Comparison of ENCODE assay signal across 27 mouse cellular contexts in genomic region chr6:99654343-99654742, GRCm38 (mm10). TPM values are rescaled to one million over a fixed set of nuclear protein-coding genes. Genes with fewer than 3 reads are reported as not detected.
A peak's percentile ranks its signal among the peaks of the same experiment; 100 is the strongest.
DNase-seq lines count a peak whose midpoint lies in the region; ATAC-seq lines count a peak whose summit lies in the region.
"Had no signal": no experiment of that assay in that cellular context is flagged by ENCODE, and none has a peak within 500 bp of the region (broad histone marks: within the 10 kb centered on the region; RNA-seq: fewer than 3 reads in every experiment).

No protein-coding gene starts in this region.

- no peak overlapping the region for H3K4me2 ChIP-seq in heart, embryonic 15.5 days
- H3K4me2 ChIP-seq in limb, embryonic 11.5 days (ENCODE audit: low read depth, severe bottlenecking) = no peak overlapping the region
- H3K4me2 ChIP-seq: embryonic facial prominence, embryonic 15.5 days; kidney, embryonic 15.5 days; liver, embryonic 12.5 days; midbrain, embryonic 15.5 days had no signal

- no peak overlapping the region for H3K9ac ChIP-seq in heart, embryonic 15.5 days
- H3K9ac ChIP-seq in limb, embryonic 11.5 days (ENCODE audit: low read length) = no peak overlapping the region
- H3K9ac ChIP-seq: embryonic facial prominence, embryonic 15.5 days; kidney, embryonic 15.5 days; liver, embryonic 12.5 days; liver, postnatal 0 days; midbrain, embryonic 15.5 days had no signal

- H3K9me3 ChIP-seq in heart, embryonic 15.5 days (replicated peaks) = no peaks in the 10 kb centered on the region
- no peaks in the 10 kb centered on the region for H3K9me3 ChIP-seq in limb, embryonic 11.5 days (ENCODE audit: control insufficient read depth, low read length)
- H3K9me3 ChIP-seq in limb, embryonic 10.5 days (replicated peaks) = no peaks in the 10 kb centered on the region
- H3K9me3 ChIP-seq: embryonic facial prominence, embryonic 15.5 days; heart, embryonic 10.5 days; hindbrain, embryonic 10.5 days; kidney, embryonic 15.5 days; liver, embryonic 12.5 days; midbrain, embryonic 15.5 days had no signal

- WGBS in heart, embryonic 15.5 days = 31% methylated on average over 5 of the region's 5 CpGs
- 18% methylated on average over 5 of the region's 5 CpGs for WGBS in limb, embryonic 11.5 days
- 39% methylated on average over 5 of the region's 5 CpGs for WGBS in limb, embryonic 10.5 days

- peaks cover 5% of the 10 kb centered on the region; the same call in 1 of the 2 replicates for H3K4me1 ChIP-seq in heart, embryonic 15.5 days (replicated peaks)
- peaks cover 5% of the 10 kb centered on the region; the same call in 1 of the 2 replicates for H3K4me1 ChIP-seq in limb, embryonic 11.5 days (ENCODE audit: control insufficient read depth, insufficient read depth, low read length)
- H3K4me1 ChIP-seq in limb, embryonic 10.5 days = peaks cover 24% of the 10 kb centered on the region; the same call in 1 of the 2 replicates
- H3K4me1 ChIP-seq: embryonic facial prominence, embryonic 15.5 days; kidney, embryonic 15.5 days; liver, embryonic 12.5 days had no signal

- ATAC-seq in heart, embryonic 15.5 days (replicated peaks; ENCODE audit: insufficient number of reproducible peaks, insufficient read depth, low FRiP score, low read depth) = 0 out of 2 replicates have a peak, but pooled peaks have one; percentile 50
- ATAC-seq in limb, embryonic 11.5 days (ENCODE audit: insufficient number of reproducible peaks, low FRiP score, low TSS enrichment, low read depth) = no peak
- ATAC-seq: forebrain, embryonic 14.5 days; intestine, postnatal 0 days; liver, embryonic 12.5 days; liver, postnatal 0 days; lung, postnatal 0 days; midbrain, embryonic 15.5 days had no signal

- peak; percentile 14 for DNase-seq in embryo, embryonic 11 days
- no peak for DNase-seq in embryo, embryonic 10 days (ENCODE audit: low spot score)
- no peak for DNase-seq in heart, adult 18-20 months
- peak; percentile 39 for DNase-seq in limb, embryonic 11.5 days (ENCODE audit: low spot score)
- no peak for DNase-seq in limb, embryonic 10.5 days (ENCODE audit: low spot score)
- DNase-seq in thymus, postnatal 4 days = peak; percentile 15
- no peak for DNase-seq in thymus, adult 18-20 months
- DNase-seq: adrenal gland, adult 8-10 months; cerebellum, adult 2 months; cerebellum, postnatal 14 days; heart, postnatal 14 days; liver, postnatal 0 days had no signal

- H3K36me3 ChIP-seq in heart, embryonic 15.5 days = no peaks in the 10 kb centered on the region
- no peaks in the 10 kb centered on the region for H3K36me3 ChIP-seq in limb, embryonic 11.5 days (ENCODE audit: control insufficient read depth, insufficient read depth, low read length)
- H3K36me3 ChIP-seq in limb, embryonic 10.5 days = no peaks in the 10 kb centered on the region
- H3K36me3 ChIP-seq: embryonic facial prominence, embryonic 15.5 days; heart, embryonic 10.5 days; hindbrain, embryonic 10.5 days; kidney, embryonic 15.5 days; liver, embryonic 12.5 days; midbrain, embryonic 15.5 days had no signal

- H3K27ac ChIP-seq in heart, embryonic 15.5 days = no peak overlapping the region
- no peak overlapping the region for H3K27ac ChIP-seq in limb, embryonic 11.5 days (replicated peaks; ENCODE audit: low read depth, low read length)
- no peak overlapping the region for H3K27ac ChIP-seq in limb, embryonic 10.5 days
- H3K27ac ChIP-seq: embryonic facial prominence, embryonic 15.5 days; heart, embryonic 10.5 days; hindbrain, embryonic 10.5 days; kidney, embryonic 15.5 days; liver, embryonic 12.5 days; macrophage; midbrain, embryonic 15.5 days had no signal

- H3K4me3 ChIP-seq in heart, embryonic 15.5 days = no peak overlapping the region
- H3K4me3 ChIP-seq in limb, embryonic 11.5 days (ENCODE audit: low read depth, low read length) = no peak overlapping the region
- no peak overlapping the region for H3K4me3 ChIP-seq in limb, embryonic 10.5 days
- H3K4me3 ChIP-seq: embryonic facial prominence, embryonic 15.5 days; heart, embryonic 10.5 days; hindbrain, embryonic 10.5 days; kidney, embryonic 15.5 days; liver, embryonic 12.5 days; midbrain, embryonic 15.5 days; myocyte had no signal

- no peaks in the 10 kb centered on the region for H3K27me3 ChIP-seq in heart, embryonic 15.5 days
- H3K27me3 ChIP-seq in limb, embryonic 11.5 days (ENCODE audit: control insufficient read depth, insufficient read depth, low read length) = no peaks in the 10 kb centered on the region
- no peaks in the 10 kb centered on the region for H3K27me3 ChIP-seq in limb, embryonic 10.5 days (ENCODE audit: low read depth, poor library complexity, severe bottlenecking)
- H3K27me3 ChIP-seq: CH12.LX; embryonic facial prominence, embryonic 15.5 days; kidney, embryonic 15.5 days; liver, embryonic 12.5 days; midbrain, embryonic 15.5 days had no signal

RNA-seq across cellular contexts. Expression of gene Eif4e3, which starts 12.2 kb away (rescaled TPM):
- 10.3 and 10.9 TPM in 2 replicates for polyA plus RNA-seq in heart, embryonic 15.5 days (2015; fragmentation: Nextera tagmentation; extraction: Ambion mirVana)
- 10 to 100 TPM; 44.5 to 45.6 TPM for total RNA-seq in heart, adult 18-20 months (2021)
- 17.6 and 22.7 TPM in 2 replicates for polyA plus RNA-seq in limb, embryonic 11.5 days (2014; fragmentation: Nextera tagmentation; extraction: Ambion mirVana)
- polyA plus RNA-seq in limb, embryonic 10.5 days (2016; fragmentation: Nextera tagmentation; extraction: Ambion mirVana) = 11.1 and 14.6 TPM in 2 replicates

RNA-seq across cellular contexts. Expression of gene Gm20696, which starts 12.3 kb away (rescaled TPM):
- 2.5 and 2.9 TPM in 2 replicates for polyA plus RNA-seq in heart, embryonic 15.5 days (2015; fragmentation: Nextera tagmentation; extraction: Ambion mirVana)
- 1 to 10 TPM in 1 of 2 experiments, under 1 TPM in 1; 0.94 to 2.2 TPM for total RNA-seq in heart, adult 18-20 months (2021)
- 3.1 and 4.0 TPM in 2 replicates for polyA plus RNA-seq in limb, embryonic 11.5 days (2014; fragmentation: Nextera tagmentation; extraction: Ambion mirVana)
- 2.4 and 3.2 TPM in 2 replicates for polyA plus RNA-seq in limb, embryonic 10.5 days (2016; fragmentation: Nextera tagmentation; extraction: Ambion mirVana)

RNA-seq across cellular contexts. Expression of gene Gpr27, which starts 38.1 kb away (rescaled TPM):
- polyA plus RNA-seq in heart, embryonic 15.5 days (2015; fragmentation: Nextera tagmentation; extraction: Ambion mirVana) = 1.0 and 1.4 TPM in 2 replicates
- 1 to 10 TPM; 9.2 to 10.0 TPM for total RNA-seq in heart, adult 18-20 months (2021)
- polyA plus RNA-seq in limb, embryonic 11.5 days (2014; fragmentation: Nextera tagmentation; extraction: Ambion mirVana) = 2.9 and 3.4 TPM in 2 replicates
- polyA plus RNA-seq in limb, embryonic 10.5 days (2016; fragmentation: Nextera tagmentation; extraction: Ambion mirVana) = 1.0 and 1.1 TPM in 2 replicates
- total RNA-seq: CH12.LX; megakaryocyte-erythroid progenitor cell, adult 5-6 weeks had no signal
- polyA plus RNA-seq: C2C12, macrophage, myocyte had no signal

Comparison
In these comparisons a context has a peak if more than half of its experiments do, and no peak if none do; other contexts are left out.
1. DNase-seq: peak in embryo, embryonic 11 days (single experiment), limb, embryonic 11.5 days (single experiment) and thymus, postnatal 4 days (single experiment); none in embryo, embryonic 10 days (single experiment), heart, adult 18-20 months (0 of 2), limb, embryonic 10.5 days (single experiment) and thymus, adult 18-20 months (0 of 2).